Mouse (Mus musculus): ENCODE measurements at regions not wholly inside any gene's neighbourhood (a gene's known extent, or its start where the extent isn't known, plus 50 kb on each side); places are given as distances from the start of the nearest gene placed in this dataset.
A peak's percentile ranks its signal among the peaks of the same experiment; 100 is the strongest.

- peak; percentile 26 for DNase-seq (ENCODE audit: extremely low read depth, insufficient read length, low spot score)
Measured at GRCm38 (mm10) chrX:68313486-68313885, 364.9 kb upstream of the Fmr1 start.
